Mouse (Mus musculus): ENCODE results near the gene Rnf10.
A peak's percentile ranks its signal among the peaks of the same experiment; 100 is the strongest.

DNA sequence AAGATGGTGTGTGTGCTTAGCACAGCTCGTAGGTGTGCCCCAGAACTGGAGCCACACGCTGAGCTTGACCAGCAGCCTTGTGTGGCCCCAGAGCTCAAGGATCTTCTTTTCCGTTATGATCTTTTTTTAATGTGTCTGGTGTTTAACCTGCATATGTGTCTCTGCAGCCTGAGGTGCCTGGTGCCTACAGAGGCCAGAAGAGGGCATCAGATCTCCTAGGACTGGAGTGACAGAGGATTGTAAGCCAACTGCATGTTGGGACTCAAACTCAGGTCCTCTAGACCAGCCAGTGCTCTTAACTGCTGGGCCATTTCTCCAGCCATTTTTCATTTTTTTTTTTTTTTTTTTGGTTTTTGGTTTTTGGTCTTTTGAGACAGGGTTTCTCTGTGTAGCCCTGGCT, 12.0 kb upstream of the Rnf10 start:
- TF ChIP-seq CTCF (IDR thresholded peaks at IDR 0.05) (peak; percentile 56), EP300 (IDR thresholded peaks at IDR 0.05) (no peak)

Data from lung, postnatal 0 days (tissue).